25 mouse cellular contexts compared by ENCODE assay signal in genomic region chr4:42904523-42904922, GRCm38 (mm10). TPM values are rescaled to one million over a fixed set of nuclear protein-coding genes. Genes with fewer than 3 reads are reported as not detected.
DNase-seq lines count a peak whose midpoint lies in the region; ATAC-seq lines count a peak whose summit lies in the region.
"Had no signal": no experiment of that assay in that cellular context is flagged by ENCODE, and none has a peak within 500 bp of the region (broad histone marks: within the 10 kb centered on the region; RNA-seq: fewer than 3 reads in every experiment).

No protein-coding gene starts in this region.

- 86% methylated on average over 3 of the region's 3 CpGs for WGBS in heart, embryonic 10.5 days
- 87% methylated on average over 3 of the region's 3 CpGs for WGBS in midbrain, embryonic 12.5 days
- 62% methylated on average over 3 of the region's 3 CpGs for WGBS in midbrain, embryonic 15.5 days

- no peak for ATAC-seq in midbrain, embryonic 12.5 days (ENCODE audit: low FRiP score, low read depth)
- ATAC-seq in midbrain, embryonic 15.5 days (replicated peaks) = no peak
- ATAC-seq: activated CD4-positive, CD25-positive, alpha-beta regulatory T cell, adult 4 months; forebrain, embryonic 13.5 days; Patski had no signal

- no peaks in the 10 kb centered on the region; the same call in 1 of the 2 replicates for H3K27me3 ChIP-seq in heart, embryonic 10.5 days (ENCODE audit: insufficient read depth, poor library complexity, severe bottlenecking)
- peaks cover 7% of the 10 kb centered on the region for H3K27me3 ChIP-seq in midbrain, embryonic 12.5 days
- H3K27me3 ChIP-seq in midbrain, embryonic 15.5 days (replicated peaks) = no peaks in the 10 kb centered on the region
- H3K27me3 ChIP-seq: embryonic facial prominence, embryonic 13.5 days; forebrain, embryonic 13.5 days had no signal

- H3K9ac ChIP-seq in midbrain, embryonic 12.5 days (replicated peaks) = no peak overlapping the region
- H3K9ac ChIP-seq in midbrain, embryonic 15.5 days = no peak overlapping the region
- H3K9ac ChIP-seq: embryonic facial prominence, embryonic 13.5 days; forebrain, embryonic 13.5 days; heart, embryonic 15.5 days; hindbrain, embryonic 14.5 days had no signal

- intact Hi-C loops in heart, postnatal 36 days (cut with DNase I) = no loop called here

- H3K4me1 ChIP-seq in heart, embryonic 10.5 days = no peaks in the 10 kb centered on the region
- no peaks in the 10 kb centered on the region for H3K4me1 ChIP-seq in midbrain, embryonic 12.5 days
- H3K4me1 ChIP-seq in midbrain, embryonic 15.5 days = no peaks in the 10 kb centered on the region
- H3K4me1 ChIP-seq: embryonic facial prominence, embryonic 13.5 days; forebrain, embryonic 13.5 days; heart, embryonic 15.5 days; hindbrain, embryonic 10.5 days had no signal

- no peak overlapping the region for H3K4me3 ChIP-seq in heart, embryonic 10.5 days
- no peak overlapping the region for H3K4me3 ChIP-seq in midbrain, embryonic 12.5 days
- no peak overlapping the region for H3K4me3 ChIP-seq in midbrain, embryonic 15.5 days
- H3K4me3 ChIP-seq: embryonic facial prominence, embryonic 13.5 days; forebrain, embryonic 13.5 days; heart, embryonic 15.5 days; hindbrain, embryonic 10.5 days had no signal

- H3K9me3 ChIP-seq in heart, embryonic 10.5 days = no peaks in the 10 kb centered on the region
- no peaks in the 10 kb centered on the region for H3K9me3 ChIP-seq in midbrain, embryonic 12.5 days
- H3K9me3 ChIP-seq in midbrain, embryonic 15.5 days = no peaks in the 10 kb centered on the region
- H3K9me3 ChIP-seq: embryonic facial prominence, embryonic 13.5 days; forebrain, embryonic 13.5 days; heart, embryonic 15.5 days; hindbrain, embryonic 10.5 days had no signal

- no peak overlapping the region for H3K4me2 ChIP-seq in midbrain, embryonic 12.5 days (replicated peaks)
- H3K4me2 ChIP-seq in midbrain, embryonic 15.5 days = no peak overlapping the region
- H3K4me2 ChIP-seq: embryonic facial prominence, embryonic 13.5 days; forebrain, embryonic 13.5 days; heart, embryonic 11.5 days; heart, embryonic 15.5 days; hindbrain, embryonic 14.5 days had no signal

- H3K27ac ChIP-seq in heart, embryonic 10.5 days = no peak overlapping the region
- peak overlapping the region; percentile 50; the same call in 1 of the 2 replicates for H3K27ac ChIP-seq in midbrain, embryonic 12.5 days (replicated peaks)
- no peak overlapping the region for H3K27ac ChIP-seq in midbrain, embryonic 15.5 days
- H3K27ac ChIP-seq: embryonic facial prominence, embryonic 13.5 days; forebrain, embryonic 13.5 days; heart, embryonic 15.5 days; hindbrain, embryonic 10.5 days; hindbrain, embryonic 14.5 days had no signal

- peak; percentile 46 for DNase-seq in heart, embryonic 10.5 days (ENCODE audit: low spot score)
- DNase-seq in heart, postnatal 36 days = no peak
- peak; percentile 51 for DNase-seq in layer of hippocampus, adult 9-11 months
- no peak for DNase-seq in layer of hippocampus, adult 11-12 months (ENCODE audit: low spot score)
- DNase-seq in lung, postnatal 36 days = no peak
- DNase-seq: adrenal gland, postnatal 14 days; cerebellum, adult 18-20 months; cerebellum, adult 9-11 months; cerebellum, postnatal 36 days; gastrocnemius, postnatal 10 days; heart, adult 18-20 months; heart, postnatal 14 days had no signal

- no peaks in the 10 kb centered on the region for H3K36me3 ChIP-seq in heart, embryonic 10.5 days
- no peaks in the 10 kb centered on the region for H3K36me3 ChIP-seq in midbrain, embryonic 12.5 days
- no peaks in the 10 kb centered on the region for H3K36me3 ChIP-seq in midbrain, embryonic 15.5 days (replicated peaks)
- H3K36me3 ChIP-seq: embryonic facial prominence, embryonic 13.5 days; heart, embryonic 15.5 days; hindbrain, embryonic 10.5 days had no signal

RNA-seq across cellular contexts. Expression of gene Phf24, which starts 11.9 kb away (rescaled TPM):
- 1.5 and 2.8 TPM in 2 replicates for polyA plus RNA-seq in heart, embryonic 10.5 days (2016; fragmentation: Nextera tagmentation; extraction: Ambion mirVana)
- 1 to 10 TPM; 5.6 to 8.0 TPM for total RNA-seq in heart, postnatal 36 days (2021)
- 6.6 and 8.4 TPM in 2 replicates for polyA plus RNA-seq in midbrain, embryonic 12.5 days (2016; fragmentation: Nextera tagmentation; extraction: Ambion mirVana)
- polyA plus RNA-seq in midbrain, embryonic 15.5 days (2015; fragmentation: Nextera tagmentation; extraction: Ambion mirVana) = 40.5 and 41.2 TPM in 2 replicates
- total RNA-seq: CH12.LX had no signal
- polyA plus RNA-seq: Patski had no signal

RNA-seq across cellular contexts. Expression of gene Fam205c, which starts 30.5 kb away (rescaled TPM):
- 0.16 and 0.24 TPM in 2 replicates for polyA plus RNA-seq in heart, embryonic 10.5 days (2016; fragmentation: Nextera tagmentation; extraction: Ambion mirVana)
- 1 to 10 TPM; 6.2 to 9.6 TPM for total RNA-seq in heart, postnatal 36 days (2021)
- polyA plus RNA-seq in midbrain, embryonic 12.5 days (2016; fragmentation: Nextera tagmentation; extraction: Ambion mirVana) = 2.3 and 3.0 TPM in 2 replicates
- polyA plus RNA-seq in midbrain, embryonic 15.5 days (2015; fragmentation: Nextera tagmentation; extraction: Ambion mirVana) = 1.9 and 2.1 TPM in 2 replicates
- total RNA-seq: adrenal gland, postnatal 14 days; CH12.LX; gastrocnemius, postnatal 4 days had no signal
- polyA plus RNA-seq: activated CD4-positive, CD25-positive, alpha-beta regulatory T cell, adult 4 months; Patski had no signal

RNA-seq across cellular contexts. Expression of gene Dnajb5, which starts 45.1 kb away (rescaled TPM):
- 11.4 and 12.3 TPM in 2 replicates for polyA plus RNA-seq in heart, embryonic 10.5 days (2016; fragmentation: Nextera tagmentation; extraction: Ambion mirVana)
- total RNA-seq in heart, postnatal 36 days (2021) = 10 to 100 TPM; 70.6 to 92.4 TPM
- 27.0 and 35.2 TPM in 2 replicates for polyA plus RNA-seq in midbrain, embryonic 12.5 days (2016; fragmentation: Nextera tagmentation; extraction: Ambion mirVana)
- polyA plus RNA-seq in midbrain, embryonic 15.5 days (2015; fragmentation: Nextera tagmentation; extraction: Ambion mirVana) = 51.5 and 53.0 TPM in 2 replicates

RNA-seq across cellular contexts. Expression of gene Gm12394, which starts 48.0 kb away (rescaled TPM):
- polyA plus RNA-seq in heart, embryonic 10.5 days (2016; fragmentation: Nextera tagmentation; extraction: Ambion mirVana) = 0.09 and 0.19 TPM in 2 replicates
- not detected for total RNA-seq in heart, postnatal 36 days (2021)
- 0.32 and 0.47 TPM in 2 replicates for polyA plus RNA-seq in midbrain, embryonic 12.5 days (2016; fragmentation: Nextera tagmentation; extraction: Ambion mirVana)
- 0.51 and 0.61 TPM in 2 replicates for polyA plus RNA-seq in midbrain, embryonic 15.5 days (2015; fragmentation: Nextera tagmentation; extraction: Ambion mirVana)
- total RNA-seq: adrenal gland, postnatal 14 days; CH12.LX; gastrocnemius, postnatal 10 days; heart, adult 18-20 months; heart, postnatal 14 days had no signal
- polyA plus RNA-seq: activated CD4-positive, CD25-positive, alpha-beta regulatory T cell, adult 4 months; heart, embryonic 11.5 days; hindbrain, embryonic 10.5 days; Patski had no signal

RNA-seq across cellular contexts. Expression of gene Fam205a1, which starts 50.8 kb away (rescaled TPM):
- 0.04 TPM in 2 replicates for polyA plus RNA-seq in heart, embryonic 10.5 days (2016; fragmentation: Nextera tagmentation; extraction: Ambion mirVana)
- under 1 TPM in 1 of 2 experiments, not detected in 1; 0.08 TPM for total RNA-seq in heart, postnatal 36 days (2021)
- polyA plus RNA-seq in midbrain, embryonic 12.5 days (2016; fragmentation: Nextera tagmentation; extraction: Ambion mirVana) = 0.09 and 0.26 TPM in 2 replicates
- not detected in 2 replicates for polyA plus RNA-seq in midbrain, embryonic 15.5 days (2015; fragmentation: Nextera tagmentation; extraction: Ambion mirVana)
- total RNA-seq: adrenal gland, adult 18-20 months; adrenal gland, postnatal 14 days; CH12.LX; gastrocnemius, postnatal 10 days; heart, adult 18-20 months; heart, postnatal 14 days had no signal
- polyA plus RNA-seq: activated CD4-positive, CD25-positive, alpha-beta regulatory T cell, adult 4 months; embryonic facial prominence, embryonic 13.5 days; forebrain, embryonic 13.5 days; heart, embryonic 11.5 days; heart, embryonic 15.5 days; hindbrain, embryonic 10.5 days; Patski had no signal

Comparison
In these comparisons a context has a peak if more than half of its experiments do, and no peak if none do; other contexts are left out.
1. DNase-seq: peak in heart, embryonic 10.5 days (single experiment) and layer of hippocampus, adult 9-11 months (single experiment); none in heart, postnatal 36 days (0 of 2), layer of hippocampus, adult 11-12 months (single experiment) and lung, postnatal 36 days (single experiment).